Mouse (Mus musculus): Measurements from ENCODE around the gene Golga3. TPM values are rescaled to one million over a fixed set of nuclear protein-coding genes. Genes with fewer than 3 reads are reported as not detected.

The Golga3 gene
- polyA plus RNA-seq, 2 experiments, result 4.4 to 5.7 TPM

DNA sequence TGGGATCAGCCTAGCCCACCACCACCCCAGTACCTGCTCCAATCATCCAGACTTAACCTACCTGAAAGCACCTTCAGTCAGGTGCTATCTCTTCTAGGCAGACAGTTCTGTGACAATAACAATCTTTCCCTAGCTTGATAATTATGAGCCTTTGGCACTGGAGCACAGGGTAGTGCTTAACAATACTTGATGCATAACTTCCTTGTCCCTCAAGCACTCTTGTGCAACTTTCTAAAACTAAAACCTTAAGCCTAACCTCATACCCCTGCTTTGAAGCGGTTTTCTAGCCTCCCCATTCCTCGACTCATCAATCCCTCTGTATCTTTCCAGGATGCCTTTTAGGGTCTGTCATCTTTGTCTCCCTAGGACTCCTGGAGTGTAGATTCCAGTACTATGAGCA is 98.3 kb downstream of the Golga3 start:
- H3K27me3 ChIP-seq (ENCODE audit: control insufficient read depth, insufficient read depth, low read length), result no peaks in the 10 kb centered on the region
- no peak overlapping the region; the same call in 1 of the 2 replicates for H3K27ac ChIP-seq
- 64% methylated on average over 2 of the region's 2 CpGs for WGBS (ENCODE audit: insufficient replicate concordance)
- peaks cover 6 to 11% of the 10 kb centered on the region in 2 experiments; a peak in 2 of 4 replicates for H3K4me1 ChIP-seq (replicated peaks; ENCODE audit: control insufficient read depth in 2 of 2, insufficient read depth in 2 of 2, low read length in 1 of 2)
- no peak overlapping the region for H3K4me2 ChIP-seq (ENCODE audit: low read depth)
- H3K9me3 ChIP-seq (ENCODE audit: control insufficient read depth, low read length), result no peaks in the 10 kb centered on the region
- no peaks in the 10 kb centered on the region for H3K36me3 ChIP-seq (replicated peaks; ENCODE audit: control insufficient read depth, insufficient read depth, low read depth)
- ATAC-seq (ENCODE audit: insufficient read depth) (no peak), DNase-seq (ENCODE audit: low read depth in 3 of 3, low spot score in 3 of 3) (no peak)
- H3K9ac ChIP-seq (replicated peaks), result no peak overlapping the region
- H3K4me3 ChIP-seq (ENCODE audit: insufficient read depth in 1 of 2, low read depth in 2 of 2, low read length in 2 of 2), result no peak overlapping the region
- TF ChIP-seq EP300 (IDR thresholded peaks at IDR 0.05; ENCODE audit: low read depth) (no peak), CTCF (IDR thresholded peaks at IDR 0.05; ENCODE audit: low read depth) (no peak)

Other genes starting within 250 kb of the Golga3 start
- 2.1 and 4.0 TPM in 2 replicates for gene Zfp932, start 180.2 kb upstream of the Golga3 start, polyA plus RNA-seq (2012; rRNA removed)
- gene Zfp932, start 180.2 kb upstream of the Golga3 start, polyA plus RNA-seq (2014; fragmentation: Nextera tagmentation; extraction: Ambion mirVana), result 6.8 and 7.4 TPM in 2 replicates
- 0.30 and 0.59 TPM in 2 replicates for gene Gm17655, start 104.2 kb upstream of the Golga3 start, polyA plus RNA-seq (2012; rRNA removed)
- 2.0 and 2.3 TPM in 2 replicates for gene Gm17655, start 104.2 kb upstream of the Golga3 start, polyA plus RNA-seq (2014; fragmentation: Nextera tagmentation; extraction: Ambion mirVana)
- gene Gm35315, start 82.3 kb upstream of the Golga3 start, polyA plus RNA-seq (2012; rRNA removed), result 0.53 and 0.81 TPM in 2 replicates
- gene Gm35315, start 82.3 kb upstream of the Golga3 start, polyA plus RNA-seq (2014; fragmentation: Nextera tagmentation; extraction: Ambion mirVana), result 0.51 and 0.81 TPM in 2 replicates
- gene Plcxd1, start 76.7 kb upstream of the Golga3 start, polyA plus RNA-seq (2012; rRNA removed), result 0.13 and 0.24 TPM in 2 replicates
- 0.14 and 0.18 TPM in 2 replicates for gene Plcxd1, start 76.7 kb upstream of the Golga3 start, polyA plus RNA-seq (2014; fragmentation: Nextera tagmentation; extraction: Ambion mirVana)
- 20.3 and 21.4 TPM in 2 replicates for gene Gtpbp6, start 68.5 kb upstream of the Golga3 start, polyA plus RNA-seq (2012; rRNA removed)
- 4.6 and 6.1 TPM in 2 replicates for gene Gtpbp6, start 68.5 kb upstream of the Golga3 start, polyA plus RNA-seq (2014; fragmentation: Nextera tagmentation; extraction: Ambion mirVana)
- 0.47 and 0.66 TPM in 2 replicates for gene Zfp605, start 66.6 kb upstream of the Golga3 start, polyA plus RNA-seq (2012; rRNA removed)
- gene Zfp605, start 66.6 kb upstream of the Golga3 start, polyA plus RNA-seq (2014; fragmentation: Nextera tagmentation; extraction: Ambion mirVana), result 0.62 and 0.86 TPM in 2 replicates
- 15.8 and 16.0 TPM in 2 replicates for gene Chfr, start 40.9 kb upstream of the Golga3 start, polyA plus RNA-seq (2012; rRNA removed)
- 18.3 and 19.1 TPM in 2 replicates for gene Chfr, start 40.9 kb upstream of the Golga3 start, polyA plus RNA-seq (2014; fragmentation: Nextera tagmentation; extraction: Ambion mirVana)
- 3.3 and 5.8 TPM in 2 replicates for gene Ankle2, start 54.3 kb downstream of the Golga3 start, polyA plus RNA-seq (2012; rRNA removed)
- gene Ankle2, start 54.3 kb downstream of the Golga3 start, polyA plus RNA-seq (2014; fragmentation: Nextera tagmentation; extraction: Ambion mirVana), result 10.4 and 11.9 TPM in 2 replicates
- 17.0 and 17.6 TPM in 2 replicates for gene Pgam5, start 93.2 kb downstream of the Golga3 start, polyA plus RNA-seq (2012; rRNA removed)
- gene Pgam5, start 93.2 kb downstream of the Golga3 start, polyA plus RNA-seq (2014; fragmentation: Nextera tagmentation; extraction: Ambion mirVana), result 26.3 and 31.4 TPM in 2 replicates
- gene Pxmp2, start 109.5 kb downstream of the Golga3 start, polyA plus RNA-seq (2012; rRNA removed), result 13.6 and 16.0 TPM in 2 replicates
- gene Pxmp2, start 109.5 kb downstream of the Golga3 start, polyA plus RNA-seq (2014; fragmentation: Nextera tagmentation; extraction: Ambion mirVana), result 31.7 and 36.7 TPM in 2 replicates
- gene Pole, start 109.6 kb downstream of the Golga3 start, polyA plus RNA-seq (2012; rRNA removed), result 16.7 and 16.9 TPM in 2 replicates
- 18.8 and 19.5 TPM in 2 replicates for gene Pole, start 109.6 kb downstream of the Golga3 start, polyA plus RNA-seq (2014; fragmentation: Nextera tagmentation; extraction: Ambion mirVana)
- gene P2rx2, start 166.5 kb downstream of the Golga3 start, polyA plus RNA-seq (2012; rRNA removed), result 0.03 and 0.06 TPM in 2 replicates
- not detected in 2 replicates for gene P2rx2, start 166.5 kb downstream of the Golga3 start, polyA plus RNA-seq (2014; fragmentation: Nextera tagmentation; extraction: Ambion mirVana)
- gene Lrcol1, start 168.0 kb downstream of the Golga3 start, polyA plus RNA-seq (2012; rRNA removed), result not detected in 2 replicates
- gene Lrcol1, start 168.0 kb downstream of the Golga3 start, polyA plus RNA-seq (2014; fragmentation: Nextera tagmentation; extraction: Ambion mirVana), result not detected in 2 replicates

Measured in liver, embryonic 14.5 days (tissue).